Mouse (Mus musculus) CH12.LX (cell line): ENCODE measurements around the gene Il1f6. TPM values are rescaled to one million over a fixed set of nuclear protein-coding genes. Genes with fewer than 3 reads are reported as not detected.

ENCODE experiments used
- DNase-seq: peaks from one replicate; pipeline ENCODE4 v3.0.0-alpha.2; 2013; ENCODE audit errors: extremely low read depth
- H3K27ac ChIP-seq: 2 replicates; pipeline ENCODE4 v1.5.1; 2012; ENCODE audit warnings: low read depth, mild to moderate bottlenecking, control low read depth, moderate library complexity; ENCODE audit not compliant: insufficient read depth
- H3K27me3 ChIP-seq: replicated peaks from 2 replicates; pipeline ENCODE3; 2012; ENCODE audit warnings: inconsistent platforms
- H3K36me3 ChIP-seq, 2 experiments: replicated peaks in 1 of 2; 2 replicates each; pipeline versions ENCODE3 to v1.6.1; 2012; ENCODE audit warnings: inconsistent platforms in 1 of 2, low read length in 1 of 2, mild to moderate bottlenecking in 1 of 2, mixed read lengths in 1 of 2, moderate library complexity in 1 of 2; ENCODE audit not compliant: control insufficient read depth in 1 of 2, insufficient read depth in 1 of 2
- H3K4me1 ChIP-seq, 2 experiments: 2 replicates each; pipeline ENCODE4 v1.6.1; 2012; ENCODE audit warnings: inconsistent platforms in 1 of 2, moderate library complexity in 1 of 2; ENCODE audit not compliant: insufficient read depth in 2 of 2, control insufficient read depth in 1 of 2
- H3K4me2 ChIP-seq: 2 replicates; pipeline ENCODE4 v1.6.1; 2012; ENCODE audit warnings: low read depth, mild to moderate bottlenecking, control low read depth; ENCODE audit not compliant: poor library complexity, insufficient read depth, severe bottlenecking
- H3K4me3 ChIP-seq, 3 experiments: fragments of 150-350 bp in 1 of 3; sonication (generic) in 1 of 3; replicated peaks in 1 of 3; 2 replicates each; pipeline versions ENCODE3 to v1.5.1; 2011 to 2012; ENCODE audit warnings: low read depth in 2 of 3, low read length in 2 of 3, mild to moderate bottlenecking in 2 of 3, moderate library complexity in 2 of 3, control low read depth in 1 of 3, improper control_type of control experiment in 1 of 3, inconsistent platforms in 1 of 3, mixed read lengths in 1 of 3; ENCODE audit not compliant: poor library complexity in 1 of 3
- H3K79me2 ChIP-seq: replicated peaks from 2 replicates; pipeline ENCODE4 v1.6.1; 2012; ENCODE audit warnings: mild to moderate bottlenecking, moderate library complexity; ENCODE audit not compliant: control insufficient read depth, poor library complexity, insufficient read depth, severe bottlenecking; ENCODE audit errors: extremely low read depth
- H3K9ac ChIP-seq: 2 replicates; pipeline ENCODE4 v1.6.1; 2012; ENCODE audit warnings: low read depth, mild to moderate bottlenecking, control low read depth, moderate library complexity; ENCODE audit not compliant: insufficient read depth
- H3K9me3 ChIP-seq: replicated peaks from 2 replicates; pipeline ENCODE3; 2012; ENCODE audit warnings: low read length, inconsistent platforms, mixed read lengths
- BHLHE40 ChIP-seq: IDR thresholded peaks from 2 replicates; pipeline ENCODE4 v1.6.1; 2011; ENCODE audit warnings: mild to moderate bottlenecking, low read depth, low read length, improper control_type of control experiment
- CHD1 ChIP-seq: IDR thresholded peaks from 2 replicates; pipeline ENCODE4 v1.6.1; 2012; ENCODE audit warnings: low read depth, low read length, improper control_type of control experiment, inconsistent platforms
- CHD2 ChIP-seq: IDR thresholded peaks from 2 replicates; pipeline ENCODE4 v1.6.1; 2011; ENCODE audit warnings: low read length, improper control_type of control experiment
- CTCF ChIP-seq, 2 experiments: IDR thresholded peaks in 1 of 2; conservative IDR thresholded peaks in 1 of 2; 2 replicates each; pipeline ENCODE4 v1.5.1; 2011 to 2012; ENCODE audit warnings: low read depth in 2 of 2, low read length in 2 of 2, improper control_type of control experiment in 1 of 2, inconsistent platforms in 1 of 2, mild to moderate bottlenecking in 1 of 2, moderate library complexity in 1 of 2
- E2F4 ChIP-seq: IDR thresholded peaks from 2 replicates; pipeline ENCODE4 v1.6.1; 2011; ENCODE audit warnings: low read depth, low read length, improper control_type of control experiment; ENCODE audit not compliant: insufficient replicate concordance
- EP300 ChIP-seq: IDR thresholded peaks from 2 replicates; pipeline ENCODE4 v1.6.1; 2011; ENCODE audit warnings: low read length, improper control_type of control experiment
- HCFC1 ChIP-seq: IDR thresholded peaks from 2 replicates; pipeline ENCODE4 v1.6.1; 2012; ENCODE audit warnings: low read depth, mild to moderate bottlenecking, inconsistent platforms, low read length, improper control_type of control experiment
- JUN ChIP-seq: IDR thresholded peaks from 2 replicates; pipeline ENCODE4 v1.6.1; 2011; ENCODE audit warnings: low read depth, mild to moderate bottlenecking, low read length, improper control_type of control experiment, moderate library complexity; ENCODE audit not compliant: insufficient read depth
- MAFK ChIP-seq: IDR thresholded peaks from 2 replicates; pipeline ENCODE4 v1.6.1; 2011; ENCODE audit warnings: low read length, improper control_type of control experiment; ENCODE audit not compliant: insufficient replicate concordance
- MAX ChIP-seq: IDR thresholded peaks from 2 replicates; pipeline ENCODE4 v1.6.1; 2011; ENCODE audit warnings: low read length, improper control_type of control experiment
- MEF2A ChIP-seq: IDR thresholded peaks from 2 replicates; pipeline ENCODE4 v1.6.1; 2014; ENCODE audit warnings: low read depth, mild to moderate bottlenecking, inconsistent platforms, low read length, improper control_type of control experiment, borderline replicate concordance
- MYC ChIP-seq: IDR thresholded peaks from 2 replicates; pipeline ENCODE4 v1.6.1; 2011; ENCODE audit warnings: low read depth, mild to moderate bottlenecking, improper control_type of control experiment, low read length
- NELFE ChIP-seq: IDR thresholded peaks from 2 replicates; pipeline ENCODE4 v1.6.1; 2011; ENCODE audit warnings: low read depth, low read length, improper control_type of control experiment
- PAX5 ChIP-seq: IDR thresholded peaks from 2 replicates; pipeline ENCODE4 v1.6.1; 2012; ENCODE audit warnings: low read length, inconsistent platforms, mixed read lengths
- POLR2A ChIP-seq: IDR thresholded peaks from 2 replicates; pipeline ENCODE4 v1.6.1; 2011; ENCODE audit warnings: low read depth, mild to moderate bottlenecking, improper control_type of control experiment, low read length
- POLR2AphosphoS2 ChIP-seq: IDR thresholded peaks from 2 replicates; pipeline ENCODE4 v1.6.1; 2011; ENCODE audit warnings: low read depth, low read length, improper control_type of control experiment
- SIN3A ChIP-seq: IDR thresholded peaks from 2 replicates; pipeline ENCODE4 v1.6.1; 2012; ENCODE audit warnings: low read length, improper control_type of control experiment, inconsistent platforms
- TBP ChIP-seq: conservative IDR thresholded peaks from 2 replicates; pipeline ENCODE4 v1.6.1; 2011; ENCODE audit warnings: low read depth, low read length, improper control_type of control experiment
- UBTF ChIP-seq: IDR thresholded peaks from 2 replicates; pipeline ENCODE4 v1.6.1; 2012; ENCODE audit warnings: low read depth, mild to moderate bottlenecking, inconsistent platforms, low read length, improper control_type of control experiment, moderate library complexity
- USF1 ChIP-seq: IDR thresholded peaks from 2 replicates; pipeline ENCODE4 v1.6.1; 2014; ENCODE audit warnings: low read depth, mild to moderate bottlenecking, inconsistent platforms, low read length, improper control_type of control experiment
- USF2 ChIP-seq: conservative IDR thresholded peaks from 2 replicates; pipeline ENCODE4 v1.6.1; 2011; ENCODE audit warnings: low read depth, low read length, improper control_type of control experiment
- ZMIZ1 ChIP-seq: IDR thresholded peaks from 2 replicates; pipeline ENCODE4 v1.6.1; 2012; ENCODE audit warnings: low read depth, mild to moderate bottlenecking, inconsistent platforms, low read length, improper control_type of control experiment
- dilution Hi-C: fragments of 300-500 bp; cut with MboI; formaldehyde crosslinking; loops from 2 replicates; pipeline ENCODE4 v1.14.3; 2020; ENCODE audit warnings: low sequenced_read_pairs; ENCODE audit not compliant: extremely low pct_unique_long_range_greater_than_20kb, extremely low pct_ligation_motif_present
- in situ Hi-C: fragments of 300-500 bp; cut with MboI; formaldehyde crosslinking; loops from 3 replicates; pipeline ENCODE4 v1.14.3; 2019; ENCODE audit warnings: low sequenced_read_pairs, low pct_ligation_motif_present, low pct_unique_long_range_greater_than_20kb, mixed read lengths
- polyA plus RNA-seq: library from polyadenylated mRNA; unstranded; fragments of >175 nt; gene quantifications from 2 replicates; pipeline ENCODE4 v1.2.1, GENCODE M21; 2012; ENCODE audit warnings: low read depth; ENCODE audit not compliant: insufficient read length
- total RNA-seq, 2 experiments: library from RNA; depleted of rRNA; stranded (reverse); fragments of 300-350 nt in 1 of 2; fragments of >200 nt in 1 of 2; gene quantifications; 2 replicates each; pipeline ENCODE4 v1.2.3; 2012 to 2014

Il1f6 gene
- total and polyA plus RNA-seq, 3 experiments, result 0.25 to 0.52 TPM; not detected in 1

DNA sequence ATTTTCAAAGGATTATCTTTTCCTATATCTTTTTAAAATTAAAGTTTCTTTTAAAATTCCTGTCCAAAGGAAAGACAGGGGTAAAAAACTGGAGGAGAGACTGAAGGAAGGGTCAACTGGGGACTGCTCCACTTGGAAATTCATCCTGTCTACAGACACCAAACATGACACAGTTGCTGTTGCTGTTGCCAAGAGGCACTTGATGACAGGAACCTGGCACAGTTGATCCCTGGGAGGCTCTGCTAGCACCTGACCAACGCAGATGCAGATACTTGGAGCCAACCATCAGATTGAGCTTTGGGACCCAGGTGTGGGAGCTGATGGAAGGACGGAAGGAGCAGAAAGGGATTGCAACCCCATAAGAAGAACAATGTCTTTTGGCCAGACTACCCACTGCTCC is 12.0 kb downstream of the Il1f6 start:
- H3K4me1 ChIP-seq, result no peaks in the 10 kb centered on the region
- no peak overlapping the region for H3K4me3 ChIP-seq
- DNase-seq, result no peak
- no peaks in the 10 kb centered on the region for H3K79me2 ChIP-seq
- H3K36me3 ChIP-seq, result no peaks in the 10 kb centered on the region
- no peaks in the 10 kb centered on the region for H3K27me3 ChIP-seq
- H3K27ac ChIP-seq, result no peak overlapping the region
- no peak for TF ChIP-seq MAX
- no peak for TF ChIP-seq USF2
- no peak for TF ChIP-seq HCFC1
- no peak for TF ChIP-seq NELFE
- TF ChIP-seq E2F4, result no peak
- no peak for TF ChIP-seq USF1
- no peak for TF ChIP-seq ZMIZ1
- TF ChIP-seq CTCF (conservative IDR thresholded peaks at IDR 0.05 in 1 of 2, IDR thresholded peaks at IDR 0.05 in 1 of 2; ENCODE audit: low read depth in 2 of 2, low read length in 2 of 2), result no peak
- no peak for TF ChIP-seq MYC
- TF ChIP-seq EP300, result no peak
- no peak for TF ChIP-seq CHD2
- TF ChIP-seq POLR2A, result no peak
- TF ChIP-seq SIN3A, result no peak
- no peak for TF ChIP-seq PAX5
- in situ Hi-C loops (no loop called here), dilution Hi-C loops (no loop called here)
- H3K4me2 ChIP-seq, result no peak overlapping the region
- H3K9me3 ChIP-seq, result no peaks in the 10 kb centered on the region
- H3K9ac ChIP-seq, result no peak overlapping the region

DNA sequence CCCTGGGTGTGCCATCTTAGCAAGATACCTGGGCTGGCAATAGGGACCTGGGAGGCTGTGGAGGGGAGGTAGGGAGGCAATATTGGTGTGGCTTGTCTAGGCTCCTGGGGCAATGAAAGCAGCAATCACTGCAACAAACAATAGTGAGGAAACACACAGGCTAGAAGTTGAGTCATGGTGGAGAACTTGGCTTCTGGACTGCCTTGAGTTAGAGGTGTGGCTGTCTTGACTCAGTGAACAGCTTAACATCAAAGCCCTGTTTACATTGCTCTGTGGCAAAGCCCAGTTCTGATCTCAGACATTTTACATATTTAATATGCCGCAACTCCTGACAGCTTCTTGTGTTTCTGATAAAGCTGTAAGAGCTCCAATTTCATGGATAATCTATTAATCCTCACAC is 52.3 kb downstream of the Il1f6 start:
- H3K9me3 ChIP-seq, result no peaks in the 10 kb centered on the region
- no peak for TF ChIP-seq CHD1
- no peak for TF ChIP-seq SIN3A
- TF ChIP-seq POLR2A, result no peak
- TF ChIP-seq BHLHE40, result no peak
- TF ChIP-seq UBTF, result no peak
- TF ChIP-seq JUN, result no peak
- TF ChIP-seq POLR2AphosphoS2, result no peak
- no peak for TF ChIP-seq CHD2
- no peak for TF ChIP-seq TBP
- no peak for TF ChIP-seq MAFK
- no peak for TF ChIP-seq MEF2A
- no peak overlapping the region for H3K27ac ChIP-seq
- H3K36me3 ChIP-seq, result no peaks in the 10 kb centered on the region
- H3K9ac ChIP-seq, result no peak overlapping the region
- dilution Hi-C loops, result no loop called here
- no peak overlapping the region for H3K4me2 ChIP-seq
- no peak for DNase-seq
- H3K79me2 ChIP-seq, result no peaks in the 10 kb centered on the region
- H3K4me3 ChIP-seq, result no peak overlapping the region
- no peaks in the 10 kb centered on the region for H3K27me3 ChIP-seq
- in situ Hi-C loops, result no loop called here
- H3K4me1 ChIP-seq, result 0 out of 4 replicates have a peak, but pooled peaks cover 2 to 5% of the 10 kb centered on the region in 2 experiments
